Mouse (Mus musculus) hematopoietic multipotent progenitor cell, adult 10-12 weeks (in vitro differentiated cells): ENCODE measurements around the gene Atp6ap1l. TPM values are rescaled to one million over a fixed set of nuclear protein-coding genes. Genes with fewer than 3 reads are reported as not detected.

ENCODE experiments used
- polyA plus RNA-seq: library from polyadenylated mRNA; stranded (reverse); fragments of >175 nt; gene quantifications from 2 replicates; pipeline ENCODE4 v1.2.3, GENCODE M21; 2012; ENCODE audit warnings: low replicate concordance

Gene Atp6ap1l
- polyA plus RNA-seq: not detected in 2 replicates

GRCm38 (mm10) chr13:90905176-90905575, at the start of gene Atp6ap1l:
TSS of gene Atp6ap1l (minus strand) at chr13:90905355.

GRCm38 (mm10) chr13:90922751-90923612, 17.8 kb upstream of the Atp6ap1l start, which contains the start of gene Rps23:
TSS of gene Rps23 (plus strand) at chr13:90922958.

Other genes starting within 250 kb of the Atp6ap1l start
- 238 and 1,644 TPM in 2 replicates for gene Rps23, start 17.6 kb upstream of the Atp6ap1l start, polyA plus RNA-seq